ENCODE assay signal across 8 mouse cellular contexts in genomic region chr13:100651439-100652186, GRCm38 (mm10). TPM values are rescaled to one million over a fixed set of nuclear protein-coding genes. Genes with fewer than 3 reads are reported as not detected.
A peak's percentile ranks its signal among the peaks of the same experiment; 100 is the strongest.
DNase-seq lines count a peak whose midpoint lies in the region; ATAC-seq and TF ChIP-seq lines count a peak whose summit lies in the region.

Gene Taf9, plus strand, starts transcription at chr13:100651579.

- peak; percentile 48; the same call in 1 of the 2 replicates for TF ChIP-seq POLR2A in cerebellum, adult 2 months (IDR thresholded peaks at IDR 0.05; ENCODE audit: borderline replicate concordance, insufficient read depth, low read length)
- peak; percentile 55; the same call in 1 of the 2 replicates for TF ChIP-seq POLR2A in testis, adult 2 months (IDR thresholded peaks at IDR 0.05; ENCODE audit: control insufficient read depth, low read depth, low read length)
- no peak for TF ChIP-seq POLR2A in limb, embryonic 14.5 days (IDR thresholded peaks at IDR 0.05; ENCODE audit: borderline replicate concordance, extremely low read depth, insufficient read depth, insufficient read length)

- no peaks in the 10 kb centered on the region for H3K27me3 ChIP-seq in cerebellum, adult 2 months (ENCODE audit: control insufficient read depth, insufficient read depth, low read length)
- H3K27me3 ChIP-seq in testis, adult 2 months (ENCODE audit: control insufficient read depth, insufficient read depth, low read length) = no peaks in the 10 kb centered on the region
- H3K27me3 ChIP-seq in limb, embryonic 14.5 days (ENCODE audit: control insufficient read depth, insufficient read depth, low read length) = no peaks in the 10 kb centered on the region
- no peaks in the 10 kb centered on the region for H3K27me3 ChIP-seq in splenic B cell, adult 2 months (ENCODE audit: control insufficient read depth, insufficient read depth, low read length, poor library complexity, severe bottlenecking)

- ATAC-seq in limb, embryonic 14.5 days (ENCODE audit: low FRiP score, low read depth) = peak; percentile 66

- no peaks in the 10 kb centered on the region for H3K4me1 ChIP-seq in cerebellum, adult 2 months (ENCODE audit: control insufficient read depth, insufficient read depth, low read length)
- peaks cover under 1% of the 10 kb centered on the region; the same call in 1 of the 2 replicates for H3K4me1 ChIP-seq in testis, adult 2 months (ENCODE audit: control insufficient read depth, insufficient read depth, low read length)
- H3K4me1 ChIP-seq in limb, embryonic 14.5 days (ENCODE audit: control insufficient read depth, insufficient read depth, low read length) = peaks cover 6% of the 10 kb centered on the region

- H3K9ac ChIP-seq in limb, embryonic 14.5 days (ENCODE audit: low read depth, low read length, severe bottlenecking) = peak within 1 kb of the TSS; percentile 82

- peak within 1 kb of the TSS; percentile 61 for H3K4me2 ChIP-seq in limb, embryonic 14.5 days (replicated peaks; ENCODE audit: low read depth, low read length, severe bottlenecking)

- no peak for TF ChIP-seq CTCF in cerebellum, adult 2 months (IDR thresholded peaks at IDR 0.05; ENCODE audit: borderline replicate concordance, insufficient read depth, low read depth, low read length)
- TF ChIP-seq CTCF in testis, adult 2 months (IDR thresholded peaks at IDR 0.05; ENCODE audit: control insufficient read depth, insufficient read depth, insufficient replicate concordance, low read depth, low read length) = no peak

- H3K9me3 ChIP-seq in limb, embryonic 14.5 days (ENCODE audit: control insufficient read depth, low read length) = no peaks in the 10 kb centered on the region

- peak within 1 kb of the TSS; percentile 96 for H3K4me3 ChIP-seq in cerebellum, adult 2 months (replicated peaks; ENCODE audit: insufficient read depth, low read depth, low read length)
- H3K4me3 ChIP-seq in testis, adult 2 months (ENCODE audit: control insufficient read depth, low read depth, low read length) = peak within 1 kb of the TSS; percentile 99
- H3K4me3 ChIP-seq in limb, embryonic 14.5 days (replicated peaks; ENCODE audit: low read length) = peak within 1 kb of the TSS; percentile 94

- H3K27ac ChIP-seq in cerebellum, adult 2 months (ENCODE audit: insufficient read depth, low read length) = peak within 1 kb of the TSS; percentile 99
- H3K27ac ChIP-seq in testis, adult 2 months (ENCODE audit: control insufficient read depth, insufficient read depth, low read depth, low read length) = peak within 1 kb of the TSS; percentile 81
- peak within 1 kb of the TSS; percentile 93 for H3K27ac ChIP-seq in limb, embryonic 14.5 days (replicated peaks; ENCODE audit: low read depth, low read length)

- no peak for DNase-seq in cerebellum, adult 2 months
- DNase-seq in cerebellum, postnatal 10 days = no peak
- no peak for DNase-seq in testis, postnatal 10 days (ENCODE audit: low spot score)
- no peak for DNase-seq in heart, postnatal 10 days
- DNase-seq in limb, embryonic 14.5 days (ENCODE audit: low spot score) = no peak
- peak; percentile 11 for DNase-seq in splenic B cell, adult 2 months (ENCODE audit: low read depth, low spot score)
- DNase-seq in spleen, postnatal 36 days (ENCODE audit: low spot score in 2 of 2) = no peak

- peaks cover 1% of the 10 kb centered on the region for H3K36me3 ChIP-seq in testis, adult 2 months (ENCODE audit: control insufficient read depth, insufficient read depth, low read length)
- H3K36me3 ChIP-seq in limb, embryonic 14.5 days (ENCODE audit: control insufficient read depth, insufficient read depth, low read length) = peaks cover 10% of the 10 kb centered on the region
- H3K36me3 ChIP-seq in splenic B cell, adult 2 months (ENCODE audit: control insufficient read depth, insufficient read depth, low read length, poor library complexity, severe bottlenecking) = no peaks in the 10 kb centered on the region

- intact Hi-C loops in heart, postnatal 10 days (cut with DNase I) = loop anchor here (2.0 to 10.0 kb wide), 3 partner anchors 81 to 537 kb away; partner anchors contain the start of genes Cdk7 and Gtf2h2

- 1% methylated on average over 58 of the region's 63 CpGs for WGBS in cerebellum, adult 2 months
- 2% methylated on average over 47 of the region's 63 CpGs for WGBS in limb, embryonic 14.5 days

RNA-seq across cellular contexts. Expression of gene Taf9, which starts in this region (rescaled TPM):
- 13.8 and 16.0 TPM in 2 replicates for polyA plus RNA-seq in cerebellum, adult 2 months (2012; rRNA removed)
- polyA plus RNA-seq in testis, adult 2 months (2012; rRNA removed) = 649 and 666 TPM in 2 replicates
- 10 to 100 TPM; 14.7 to 16.8 TPM for total RNA-seq in heart, postnatal 10 days (2021)
- 15.4 and 16.2 TPM in 2 replicates for polyA plus RNA-seq in limb, embryonic 14.5 days (2012; rRNA removed)
- 13.7 and 16.2 TPM in 2 replicates for polyA plus RNA-seq in limb, embryonic 14.5 days (2014; fragmentation: Nextera tagmentation; extraction: Ambion mirVana)

Comparison
In these comparisons a context has a peak if more than half of its experiments do, and no peak if none do; other contexts are left out.
1. RNA of gene Taf9 (polyA plus RNA-seq): 649 to 666 TPM in testis, adult 2 months; 13.7 to 16.2 TPM in limb, embryonic 14.5 days and 13.8 to 16.0 TPM in cerebellum, adult 2 months; every median in the first group is over 10 times any median in the second.
2. Peak in every context shown above with its lines, with median percentiles within 50 percentile points of each other: H3K27ac ChIP-seq and H3K4me3 ChIP-seq.